Mouse (Mus musculus) olfactory bulb, adult 2 months (tissue): Measurements from ENCODE around the gene Sult1e1. TPM values are rescaled to one million over a fixed set of nuclear protein-coding genes. Genes with fewer than 3 reads are reported as not detected.

Source experiments
- H3K27ac ChIP-seq: fragments of 200-500 bp; 2 replicates; pipeline ENCODE4 v1.5.1; 2012; ENCODE audit warnings: low read depth, low read length; ENCODE audit not compliant: insufficient read depth
- H3K4me1 ChIP-seq: fragments of 200-500 bp; 2 replicates; pipeline ENCODE4 v1.6.1; 2012; ENCODE audit warnings: low read length; ENCODE audit not compliant: control insufficient read depth, insufficient read depth
- H3K4me3 ChIP-seq: fragments of 200-500 bp; 2 replicates; pipeline ENCODE4 v1.5.1; 2012; ENCODE audit warnings: mild to moderate bottlenecking, low read depth, low read length, moderate library complexity; ENCODE audit not compliant: insufficient read depth
- CTCF ChIP-seq: fragments of 200-500 bp; IDR thresholded peaks from 2 replicates; pipeline ENCODE4 v1.5.1; 2012; ENCODE audit warnings: low read depth, mild to moderate bottlenecking, low read length, moderate library complexity; ENCODE audit not compliant: insufficient read depth
- POLR2A ChIP-seq: fragments of 200-500 bp; IDR thresholded peaks from 2 replicates; pipeline ENCODE4 v1.6.1; 2012; ENCODE audit warnings: mild to moderate bottlenecking, low read depth, low read length, moderate library complexity; ENCODE audit not compliant: insufficient read depth
- whole genome bisulfite sequencing: fragments of 180-500 bp; shearing (Covaris S2); methylation state at CpG from one replicate; pipeline ENCODE4 v1.1.7; 2018; 5-methylcytosine and 5-hydroxymethylcytosine counted together
- polyA plus RNA-seq: library from polyadenylated mRNA; stranded (reverse); fragments of >200 nt; gene quantifications from 2 replicates; pipeline ENCODE4 v1.2.4, GENCODE M21; 2012; ENCODE audit warnings: low replicate concordance; ENCODE audit not compliant: missing spikeins, insufficient read depth, insufficient read length

Gene Sult1e1
- polyA plus RNA-seq, 1 experiment, result not detected

GRCm38 (mm10) chr5:87532288-87532687 lies 59.1 kb downstream of the Sult1e1 start:
- 83% methylated on average over 2 of the region's 2 CpGs for WGBS
- no peak for TF ChIP-seq POLR2A
- no peak for TF ChIP-seq CTCF
- H3K27ac ChIP-seq, result no peak overlapping the region
- H3K4me1 ChIP-seq, result no peaks in the 10 kb centered on the region
- no peak overlapping the region for H3K4me3 ChIP-seq

Other genes with a start within 250 kb of the Sult1e1 start
- not detected in 2 replicates for gene Ugt2b38, start 167.4 kb downstream of the Sult1e1 start, polyA plus RNA-seq
- gene Ugt2a2, start 109.3 kb downstream of the Sult1e1 start, polyA plus RNA-seq, result not detected in 2 replicates
- not detected in 2 replicates for gene Gm43638, start 104.8 kb downstream of the Sult1e1 start, polyA plus RNA-seq
- gene Ugt2a1, start 100.7 kb downstream of the Sult1e1 start, polyA plus RNA-seq, result not detected in 2 replicates
- gene Sult1b1, start 53.4 kb downstream of the Sult1e1 start, polyA plus RNA-seq, result not detected in 2 replicates
- not detected in 2 replicates for gene Sult1d1, start 22.6 kb downstream of the Sult1e1 start, polyA plus RNA-seq
- not detected in 2 replicates for gene Csn1s1, start 74.6 kb upstream of the Sult1e1 start, polyA plus RNA-seq
- not detected in 2 replicates for gene Csn2, start 108.0 kb upstream of the Sult1e1 start, polyA plus RNA-seq
- gene Csn1s2a, start 183.0 kb upstream of the Sult1e1 start, polyA plus RNA-seq, result not detected in 2 replicates
- gene Csn1s2b, start 216.5 kb upstream of the Sult1e1 start, polyA plus RNA-seq, result not detected in 2 replicates
- gene Prr27, start 234.1 kb upstream of the Sult1e1 start, polyA plus RNA-seq, result not detected in 2 replicates